Mouse (Mus musculus): ENCODE data around the gene B4galnt1. TPM values are rescaled to one million over a fixed set of nuclear protein-coding genes. Genes with fewer than 3 reads are reported as not detected.

B4galnt1 gene
- total and polyA plus RNA-seq, 3 experiments: 1.8 to 9.5 (median 2.0) TPM

GRCm38 (mm10) chr10:127183759-127184158, 18.7 kb downstream of the B4galnt1 start:
- peak overlapping the region; percentile 55 for H3K4me3 ChIP-seq
- H3K27me3 ChIP-seq (ENCODE audit: control insufficient read depth, insufficient read depth, low read length): no peaks in the 10 kb centered on the region
- peak overlapping the region; percentile 57 for H3K9ac ChIP-seq (ENCODE audit: low read depth, low read length)
- TF ChIP-seq EP300 (IDR thresholded peaks at IDR 0.05; ENCODE audit: insufficient read depth, low read depth, low read length) (no peak), POLR2A (IDR thresholded peaks at IDR 0.05; ENCODE audit: insufficient read depth, low read depth, low read length) (0 out of 2 replicates have a peak, but pooled peaks have one; percentile 34), CTCF (IDR thresholded peaks at IDR 0.05) (no peak)
- peak; percentile 38 to 52 for DNase-seq
- H3K36me3 ChIP-seq (ENCODE audit: control insufficient read depth, insufficient read depth, low read length): no peaks in the 10 kb centered on the region
- no peaks in the 10 kb centered on the region; the same call in 1 of the 2 replicates for H3K4me1 ChIP-seq (ENCODE audit: control insufficient read depth, insufficient read depth, low read length)
- H3K79me2 ChIP-seq (replicated peaks; ENCODE audit: control insufficient read depth, insufficient read depth, low read length): no peaks in the 10 kb centered on the region
- 14% methylated on average over 20 of the region's 20 CpGs for WGBS
- peak overlapping the region; percentile 91 for H3K27ac ChIP-seq
- intact Hi-C loops (cut with DNase I): no loop called here

DNA sequence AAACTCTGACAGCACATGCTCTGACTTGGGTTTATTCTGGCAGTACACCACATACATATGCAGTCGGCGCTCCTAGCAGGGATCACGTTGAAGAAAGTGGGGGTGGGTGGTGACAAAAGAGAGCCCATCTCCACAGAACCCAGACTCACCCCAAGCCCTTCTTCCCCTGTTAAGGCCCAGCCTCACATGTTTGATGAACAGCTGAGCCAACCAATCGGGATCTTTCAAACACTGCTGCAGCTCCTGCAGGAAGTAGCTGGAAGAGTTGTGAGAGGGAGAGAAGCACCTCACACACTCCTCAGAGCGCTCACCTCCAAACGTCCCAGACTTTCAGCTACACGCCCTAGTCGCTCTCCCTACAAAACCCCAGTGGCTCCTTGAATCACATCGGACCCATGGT, 20.1 kb downstream of the B4galnt1 start:
- Histone ChIP-seq H3K9ac (ENCODE audit: low read depth, low read length) (no peak overlapping the region), H3K27ac (no peak overlapping the region), H3K4me1 (ENCODE audit: control insufficient read depth, insufficient read depth, low read length) (no peaks in the 10 kb centered on the region; the same call in 1 of the 2 replicates), H3K79me2 (replicated peaks; ENCODE audit: control insufficient read depth, insufficient read depth, low read length) (no peaks in the 10 kb centered on the region), H3K4me3 (no peak overlapping the region), H3K27me3 (ENCODE audit: control insufficient read depth, insufficient read depth, low read length) (no peaks in the 10 kb centered on the region), H3K36me3 (ENCODE audit: control insufficient read depth, insufficient read depth, low read length) (no peaks in the 10 kb centered on the region)
- WGBS: 75% methylated on average over 9 of the region's 9 CpGs
- intact Hi-C loops (cut with DNase I): no loop called here
- no peak for TF ChIP-seq POLR2A (IDR thresholded peaks at IDR 0.05; ENCODE audit: insufficient read depth, low read depth, low read length)
- TF ChIP-seq CTCF (IDR thresholded peaks at IDR 0.05): no peak
- no peak for TF ChIP-seq EP300 (IDR thresholded peaks at IDR 0.05; ENCODE audit: insufficient read depth, low read depth, low read length)
- peak in 1 of 2 experiments; percentile 17 for DNase-seq

GRCm38 (mm10) chr10:127185506-127185905, 20.5 kb downstream of the B4galnt1 start:
- 88% methylated on average over 15 of the region's 15 CpGs for WGBS
- no peaks in the 10 kb centered on the region; the same call in 1 of the 2 replicates for H3K4me1 ChIP-seq (ENCODE audit: control insufficient read depth, insufficient read depth, low read length)
- H3K4me3 ChIP-seq: no peak overlapping the region
- no peaks in the 10 kb centered on the region for H3K36me3 ChIP-seq (ENCODE audit: control insufficient read depth, insufficient read depth, low read length)
- no peak overlapping the region for H3K9ac ChIP-seq (ENCODE audit: low read depth, low read length)
- DNase-seq: peak in 1 of 2 experiments; percentile 20
- no peaks in the 10 kb centered on the region for H3K27me3 ChIP-seq (ENCODE audit: control insufficient read depth, insufficient read depth, low read length)
- no peak for TF ChIP-seq CTCF (IDR thresholded peaks at IDR 0.05)
- 0 out of 2 replicates have a peak, but pooled peaks have one; percentile 38 for TF ChIP-seq POLR2A (IDR thresholded peaks at IDR 0.05; ENCODE audit: insufficient read depth, low read depth, low read length)
- TF ChIP-seq EP300 (IDR thresholded peaks at IDR 0.05; ENCODE audit: insufficient read depth, low read depth, low read length): no peak
- no peak overlapping the region for H3K27ac ChIP-seq
- no peaks in the 10 kb centered on the region for H3K79me2 ChIP-seq (replicated peaks; ENCODE audit: control insufficient read depth, insufficient read depth, low read length)
- intact Hi-C loops (cut with DNase I): no loop called here

- Histone ChIP-seq H3K79me2 (replicated peaks; ENCODE audit: control insufficient read depth, insufficient read depth, low read length) (no peaks in the 10 kb centered on the region), H3K4me3 (no peak overlapping the region), H3K27me3 (ENCODE audit: control insufficient read depth, insufficient read depth, low read length) (no peaks in the 10 kb centered on the region), H3K4me1 (ENCODE audit: control insufficient read depth, insufficient read depth, low read length) (peaks cover 1% of the 10 kb centered on the region), H3K9ac (ENCODE audit: low read depth, low read length) (no peak overlapping the region), H3K36me3 (ENCODE audit: control insufficient read depth, insufficient read depth, low read length) (no peaks in the 10 kb centered on the region), H3K27ac (no peak overlapping the region)
- peak; percentile 59 for TF ChIP-seq CTCF (IDR thresholded peaks at IDR 0.05)
- peak; percentile 23; the same call in 1 of the 2 replicates for TF ChIP-seq POLR2A (IDR thresholded peaks at IDR 0.05; ENCODE audit: insufficient read depth, low read depth, low read length)
- no peak for TF ChIP-seq EP300 (IDR thresholded peaks at IDR 0.05; ENCODE audit: insufficient read depth, low read depth, low read length)
- DNase-seq: peak in 1 of 2 experiments; percentile 17
- WGBS: 79% methylated on average over 1 of the region's 1 CpGs
- intact Hi-C loops (cut with DNase I): no loop called here
Observed at GRCm38 (mm10) chr10:127186451-127186850, 21.4 kb downstream of the B4galnt1 start.

DNA sequence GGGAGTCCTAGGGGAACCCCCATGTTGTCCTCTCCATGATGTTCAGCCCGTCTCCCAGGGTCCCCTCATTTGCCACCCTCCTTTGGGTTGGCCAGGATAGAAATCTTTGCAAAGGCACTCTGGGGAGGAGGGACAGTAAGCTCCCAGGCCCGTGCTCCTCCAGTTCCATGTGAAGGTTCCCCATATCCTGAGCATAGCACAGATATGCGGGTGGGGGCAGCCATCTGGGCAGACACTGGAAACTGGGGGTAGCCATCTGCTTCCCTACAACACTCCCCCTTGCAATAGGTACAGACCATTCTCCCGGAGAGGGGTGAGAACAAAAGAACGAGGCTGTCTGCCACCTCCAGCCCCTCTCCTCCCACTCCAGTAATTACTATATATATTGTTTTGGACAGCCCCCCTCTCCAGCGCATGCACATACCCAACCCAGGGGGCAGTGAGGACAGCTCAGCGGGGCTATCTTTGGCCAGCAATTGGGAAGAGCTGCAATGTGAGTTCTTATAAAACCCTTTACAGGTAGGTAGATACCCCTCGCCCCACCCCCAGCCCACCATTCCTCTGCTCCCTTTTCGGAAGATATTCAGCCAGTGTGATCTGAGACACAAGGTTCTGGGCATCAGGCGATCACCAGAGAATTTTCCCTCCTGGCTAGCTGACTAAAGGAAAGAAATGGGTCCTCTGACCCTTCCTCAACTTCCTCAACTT, 22.5 kb downstream of the B4galnt1 start:
- peak in 1 of 2 experiments; percentile 28 for DNase-seq
- intact Hi-C loops (cut with DNase I): no loop called here
- no peak for TF ChIP-seq CTCF (IDR thresholded peaks at IDR 0.05)
- TF ChIP-seq POLR2A (IDR thresholded peaks at IDR 0.05; ENCODE audit: insufficient read depth, low read depth, low read length): 0 out of 2 replicates have a peak, but pooled peaks have one; percentile 31
- TF ChIP-seq EP300 (IDR thresholded peaks at IDR 0.05; ENCODE audit: insufficient read depth, low read depth, low read length): peak; percentile 4; the same call in 1 of the 2 replicates
- H3K27me3 ChIP-seq (ENCODE audit: control insufficient read depth, insufficient read depth, low read length): no peaks in the 10 kb centered on the region
- H3K9ac ChIP-seq (ENCODE audit: low read depth, low read length): no peak overlapping the region
- H3K36me3 ChIP-seq (ENCODE audit: control insufficient read depth, insufficient read depth, low read length): no peaks in the 10 kb centered on the region
- no peak overlapping the region for H3K27ac ChIP-seq
- H3K79me2 ChIP-seq (replicated peaks; ENCODE audit: control insufficient read depth, insufficient read depth, low read length): no peaks in the 10 kb centered on the region
- no peak overlapping the region for H3K4me3 ChIP-seq
- peaks cover 1% of the 10 kb centered on the region for H3K4me1 ChIP-seq (ENCODE audit: control insufficient read depth, insufficient read depth, low read length)
- 49% methylated on average over 10 of the region's 10 CpGs for WGBS

DNA sequence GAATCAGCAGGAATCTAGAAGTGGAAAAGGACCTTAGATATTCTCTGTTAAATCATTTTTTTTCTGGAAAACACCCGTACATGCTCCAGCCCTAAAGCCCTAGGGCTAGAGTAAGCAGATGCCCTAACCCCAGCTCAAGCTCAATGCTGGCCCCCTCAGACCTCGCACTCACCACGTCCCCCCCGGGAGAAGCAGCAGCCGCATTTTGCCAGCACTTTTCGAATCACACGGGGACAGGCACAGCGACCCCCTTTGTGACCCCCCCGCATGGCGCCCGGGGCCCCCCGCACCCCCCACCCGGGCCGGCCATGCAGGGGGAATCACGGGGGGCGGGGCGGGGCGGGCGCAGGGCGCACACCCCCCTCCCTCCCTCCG, 23.0 kb downstream of the B4galnt1 start:
- Histone ChIP-seq H3K79me2 (replicated peaks; ENCODE audit: control insufficient read depth, insufficient read depth, low read length) (no peaks in the 10 kb centered on the region), H3K4me3 (peak overlapping the region; percentile 66), H3K27ac (no peak overlapping the region; the same call in 1 of the 2 replicates), H3K4me1 (ENCODE audit: control insufficient read depth, insufficient read depth, low read length) (peaks cover 1% of the 10 kb centered on the region), H3K36me3 (ENCODE audit: control insufficient read depth, insufficient read depth, low read length) (no peaks in the 10 kb centered on the region), H3K27me3 (ENCODE audit: control insufficient read depth, insufficient read depth, low read length) (no peaks in the 10 kb centered on the region), H3K9ac (ENCODE audit: low read depth, low read length) (peak overlapping the region; percentile 77)
- peak in 1 of 2 experiments; percentile 46 for DNase-seq
- intact Hi-C loops (cut with DNase I): no loop called here
- no peak for TF ChIP-seq POLR2A (IDR thresholded peaks at IDR 0.05; ENCODE audit: insufficient read depth, low read depth, low read length)
- no peak for TF ChIP-seq EP300 (IDR thresholded peaks at IDR 0.05; ENCODE audit: insufficient read depth, low read depth, low read length)
- TF ChIP-seq CTCF (IDR thresholded peaks at IDR 0.05): no peak
- 4% methylated on average over 18 of the region's 21 CpGs for WGBS
